Mouse (Mus musculus) stomach, embryonic 16.5 days (tissue): ENCODE results near the gene Fat3. TPM values are rescaled to one million over a fixed set of nuclear protein-coding genes. Genes with fewer than 3 reads are reported as not detected.

Source experiments
- ATAC-seq: fragments of 200-750 bp; cut with Nextera tagmentation; 2 replicates; pipeline ENCODE4 v1.8.0; 2017; ENCODE audit warnings: moderate number of reproducible peaks, moderate TSS enrichment; ENCODE audit not compliant: insufficient read depth, low FRiP score
- H3K27ac ChIP-seq: fragments of 300-500 bp; sonication (generic); 2 replicates; pipeline ENCODE4 v1.5.1; 2014; ENCODE audit warnings: low read length
- H3K27me3 ChIP-seq: fragments of 300-500 bp; sonication (generic); 2 replicates; pipeline ENCODE4 v1.6.1; 2014; ENCODE audit warnings: low read length, control low read depth, mixed read lengths; ENCODE audit not compliant: control insufficient read depth, insufficient read depth
- H3K36me3 ChIP-seq: fragments of 300-500 bp; sonication (generic); 2 replicates; pipeline ENCODE4 v1.6.1; 2014; ENCODE audit warnings: low read length; ENCODE audit not compliant: control insufficient read depth, insufficient read depth
- H3K4me1 ChIP-seq: fragments of 300-500 bp; sonication (generic); 2 replicates; pipeline ENCODE4 v1.6.1; 2014; ENCODE audit warnings: low read length, control low read depth, mixed read lengths; ENCODE audit not compliant: control insufficient read depth, insufficient read depth
- H3K4me2 ChIP-seq: fragments of 300-500 bp; sonication (generic); 2 replicates; pipeline ENCODE4 v1.6.1; 2014; ENCODE audit warnings: low read depth, low read length, mixed read lengths
- H3K4me3 ChIP-seq: fragments of 300-500 bp; sonication (generic); replicated peaks from 2 replicates; pipeline ENCODE4 v1.5.1; 2014; ENCODE audit warnings: mild to moderate bottlenecking, low read length
- H3K9ac ChIP-seq: fragments of 300-500 bp; sonication (generic); 2 replicates; pipeline ENCODE4 v1.6.1; 2014; ENCODE audit warnings: low read length
- H3K9me3 ChIP-seq: fragments of 300-500 bp; sonication (generic); replicated peaks from 2 replicates; pipeline ENCODE4 v1.6.1; 2016; ENCODE audit warnings: low read length, control low read depth; ENCODE audit not compliant: control insufficient read depth
- WGBS: fragments of 180-500 bp; shearing (Covaris S2); extraction: QIAGEN DNeasy Blood & Tissue Kit; methylation state at CpG from one replicate; pipeline ENCODE4 v1.1.7; 2014; 5-methylcytosine and 5-hydroxymethylcytosine counted together
- polyA plus RNA-seq: library from polyadenylated mRNA; unstranded; fragments of >200 nt; fragmentation: Nextera tagmentation; extraction: Ambion mirVana; gene quantifications from 2 replicates; pipeline ENCODE4 v1.2.1, GENCODE M21; 2015

Fat3 gene
- polyA plus RNA-seq, 1 experiment from 2014 or later, result 1.2 TPM

DNA sequence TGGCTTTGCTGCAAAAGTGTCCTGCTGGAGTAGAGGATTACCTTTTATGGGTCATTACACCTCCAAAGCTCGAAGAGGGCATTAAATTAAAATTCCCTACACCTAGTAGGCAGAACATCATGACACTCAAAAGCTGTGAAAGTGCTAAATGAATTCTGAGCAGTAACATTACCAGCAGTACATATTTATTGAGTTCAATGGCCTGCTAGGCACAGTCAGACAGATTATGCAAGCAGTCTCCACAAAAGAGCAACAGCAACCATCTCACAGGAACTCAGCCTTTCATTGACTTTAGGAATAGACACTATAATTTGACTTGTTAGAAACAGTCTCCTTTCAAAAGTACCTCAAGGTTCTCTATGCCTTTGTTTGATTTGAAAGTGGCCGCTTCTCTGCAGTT lies 426.4 kb downstream of the Fat3 start:
- no peak overlapping the region for H3K4me2 ChIP-seq
- no peak for ATAC-seq
- no peaks in the 10 kb centered on the region for H3K27me3 ChIP-seq
- H3K4me3 ChIP-seq, result no peak overlapping the region
- no peaks in the 10 kb centered on the region for H3K4me1 ChIP-seq
- 82% methylated on average over 2 of the region's 2 CpGs for WGBS
- no peak overlapping the region for H3K9ac ChIP-seq
- no peaks in the 10 kb centered on the region for H3K36me3 ChIP-seq
- H3K27ac ChIP-seq, result no peak overlapping the region
- H3K9me3 ChIP-seq, result no peaks in the 10 kb centered on the region

DNA sequence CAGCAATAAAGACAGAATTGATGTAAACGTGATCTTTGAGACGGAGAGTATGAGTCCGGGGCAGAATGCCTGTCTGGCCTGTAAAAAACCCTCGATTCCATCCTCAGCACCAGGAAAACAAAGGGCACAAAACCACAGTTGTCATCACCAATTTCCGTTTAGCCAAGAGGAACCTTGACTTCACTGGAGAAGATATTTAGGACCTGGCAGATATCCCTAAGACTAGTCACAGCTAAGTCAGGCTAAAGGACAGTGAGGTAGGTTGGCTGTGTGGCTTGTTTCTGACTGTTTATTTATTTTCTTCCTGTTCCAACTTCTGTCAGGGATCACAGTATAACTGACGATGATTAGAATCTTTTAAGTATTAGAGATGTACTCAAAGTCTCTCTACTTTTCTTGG lies 427.0 kb downstream of the Fat3 start:
- Histone ChIP-seq H3K4me1 (no peaks in the 10 kb centered on the region), H3K9me3 (no peaks in the 10 kb centered on the region), H3K27ac (no peak overlapping the region), H3K9ac (no peak overlapping the region), H3K27me3 (no peaks in the 10 kb centered on the region), H3K36me3 (no peaks in the 10 kb centered on the region), H3K4me3 (no peak overlapping the region), H3K4me2 (no peak overlapping the region)
- 52% methylated on average over 6 of the region's 6 CpGs for WGBS
- no peak for ATAC-seq

DNA sequence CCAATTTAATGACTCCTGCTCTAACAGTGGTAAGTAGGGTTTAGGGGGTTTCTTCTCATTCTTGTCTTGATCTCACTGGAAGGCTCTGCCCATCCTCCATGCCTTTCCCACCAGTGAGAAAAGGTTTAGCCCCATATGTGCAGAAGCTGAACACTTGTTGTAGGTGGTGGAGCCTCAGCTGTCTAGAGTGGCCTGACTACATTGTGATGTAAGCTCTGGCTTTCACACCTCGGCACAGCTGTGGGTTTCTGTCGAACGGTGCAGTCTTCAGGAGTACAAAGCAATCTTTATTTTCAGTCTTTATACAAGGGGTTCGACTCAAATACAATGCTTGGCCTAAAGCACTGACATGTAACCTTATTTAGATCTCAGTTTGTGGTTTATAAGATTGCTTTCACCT lies 437.6 kb downstream of the Fat3 start:
- no peak overlapping the region for H3K27ac ChIP-seq
- H3K4me1 ChIP-seq, result no peaks in the 10 kb centered on the region
- WGBS, result 73% methylated on average over 4 of the region's 4 CpGs
- no peak overlapping the region for H3K9ac ChIP-seq
- H3K4me2 ChIP-seq, result no peak overlapping the region
- no peaks in the 10 kb centered on the region for H3K9me3 ChIP-seq
- H3K4me3 ChIP-seq, result no peak overlapping the region
- H3K27me3 ChIP-seq, result no peaks in the 10 kb centered on the region
- H3K36me3 ChIP-seq, result no peaks in the 10 kb centered on the region
- ATAC-seq, result no peak

DNA sequence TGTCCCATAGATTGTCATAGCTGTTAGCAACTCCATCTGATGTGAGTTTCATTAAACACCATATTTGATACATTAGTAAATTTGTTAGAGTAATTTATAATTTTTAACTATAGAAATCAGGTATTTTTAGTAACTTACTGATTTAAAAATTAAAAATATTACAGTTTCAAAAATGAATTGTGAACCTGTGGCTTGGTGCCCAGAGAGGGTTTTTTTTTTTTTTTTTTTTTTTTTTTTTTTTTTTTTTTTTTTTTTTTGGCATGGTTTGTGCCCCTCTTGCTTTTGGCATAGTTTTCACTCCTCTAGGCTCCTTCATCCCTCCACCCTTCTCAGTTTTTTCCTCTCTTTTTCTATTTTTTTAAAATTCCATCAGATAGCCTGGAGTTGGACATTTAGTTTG lies 438.6 kb downstream of the Fat3 start:
- H3K36me3 ChIP-seq, result no peaks in the 10 kb centered on the region
- no peak overlapping the region for H3K27ac ChIP-seq
- H3K4me1 ChIP-seq, result no peaks in the 10 kb centered on the region
- no peak overlapping the region for H3K4me3 ChIP-seq
- H3K4me2 ChIP-seq, result no peak overlapping the region
- H3K9ac ChIP-seq, result no peak overlapping the region
- ATAC-seq, result no peak
- H3K27me3 ChIP-seq, result no peaks in the 10 kb centered on the region
- H3K9me3 ChIP-seq, result no peaks in the 10 kb centered on the region

DNA sequence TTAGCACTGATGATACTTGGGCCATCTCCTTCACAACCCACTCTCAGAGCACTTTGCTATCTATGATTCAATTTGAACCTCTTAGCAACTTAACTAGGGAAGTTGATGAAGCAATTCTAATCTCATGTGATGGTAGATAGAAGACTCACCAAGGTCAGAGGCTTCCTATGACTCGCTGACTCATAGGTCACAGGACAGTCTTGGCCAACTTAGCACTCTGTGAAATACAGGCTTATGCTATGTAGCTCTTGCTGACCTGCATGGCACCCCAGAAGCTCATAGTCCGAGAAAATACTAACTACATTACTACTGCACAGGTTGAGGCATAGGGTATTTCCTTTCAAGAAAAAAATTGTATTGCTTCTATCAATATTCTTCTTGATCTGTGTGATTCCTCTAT lies 454.4 kb downstream of the Fat3 start:
- 83% methylated on average over 2 of the region's 2 CpGs for WGBS
- Histone ChIP-seq H3K27ac (no peak overlapping the region), H3K9me3 (no peaks in the 10 kb centered on the region), H3K4me1 (no peaks in the 10 kb centered on the region), H3K4me2 (no peak overlapping the region), H3K9ac (no peak overlapping the region), H3K4me3 (no peak overlapping the region), H3K27me3 (no peaks in the 10 kb centered on the region), H3K36me3 (no peaks in the 10 kb centered on the region)
- no peak for ATAC-seq

DNA sequence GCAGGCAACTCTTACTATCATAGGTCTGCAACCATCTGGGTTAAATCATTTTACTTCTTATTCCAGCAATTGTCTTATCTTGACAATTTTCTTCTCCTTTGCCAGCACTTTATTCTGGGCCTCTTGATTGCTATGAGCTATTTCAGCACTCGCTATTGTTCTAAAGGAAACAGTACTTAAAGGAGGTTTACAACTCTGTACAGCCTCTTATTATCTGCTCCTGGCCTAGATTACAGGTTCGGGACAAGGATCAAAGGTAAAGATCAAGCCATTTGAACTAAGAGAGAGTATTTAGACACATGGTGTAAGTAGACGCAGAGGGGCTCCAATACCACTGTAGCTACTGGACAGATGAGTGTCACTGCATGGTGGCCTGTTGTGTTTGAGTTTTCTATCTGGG lies 463.7 kb downstream of the Fat3 start:
- Histone ChIP-seq H3K9ac (no peak overlapping the region), H3K27ac (no peak overlapping the region), H3K4me1 (no peaks in the 10 kb centered on the region), H3K9me3 (no peaks in the 10 kb centered on the region), H3K36me3 (no peaks in the 10 kb centered on the region), H3K27me3 (no peaks in the 10 kb centered on the region), H3K4me2 (no peak overlapping the region), H3K4me3 (no peak overlapping the region)
- WGBS, result 64% methylated on average over 3 of the region's 3 CpGs
- ATAC-seq, result no peak

DNA sequence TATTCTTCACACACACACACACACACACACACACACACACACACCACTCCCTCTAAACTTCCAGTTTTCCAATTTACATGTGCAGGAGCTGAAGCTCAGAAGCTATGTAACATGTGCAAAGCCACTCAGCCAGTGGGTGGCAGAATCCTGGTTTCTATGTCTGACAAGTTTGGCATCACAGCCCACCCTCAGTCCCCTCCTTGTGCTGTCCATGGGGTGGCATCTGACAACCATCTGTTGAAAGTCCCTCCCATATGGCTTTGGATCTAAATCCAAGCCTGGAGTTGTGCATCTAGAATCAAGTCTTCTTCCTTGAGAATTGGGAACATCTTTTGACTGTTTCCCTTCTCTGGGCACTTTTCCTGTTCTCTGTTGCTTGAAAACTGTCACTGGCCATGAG lies 464.7 kb downstream of the Fat3 start:
- H3K9ac ChIP-seq, result no peak overlapping the region
- no peak overlapping the region for H3K27ac ChIP-seq
- ATAC-seq, result no peak
- H3K9me3 ChIP-seq, result no peaks in the 10 kb centered on the region
- no peak overlapping the region for H3K4me3 ChIP-seq
- no peaks in the 10 kb centered on the region for H3K4me1 ChIP-seq
- no peaks in the 10 kb centered on the region for H3K27me3 ChIP-seq
- H3K36me3 ChIP-seq, result no peaks in the 10 kb centered on the region
- H3K4me2 ChIP-seq, result no peak overlapping the region

DNA sequence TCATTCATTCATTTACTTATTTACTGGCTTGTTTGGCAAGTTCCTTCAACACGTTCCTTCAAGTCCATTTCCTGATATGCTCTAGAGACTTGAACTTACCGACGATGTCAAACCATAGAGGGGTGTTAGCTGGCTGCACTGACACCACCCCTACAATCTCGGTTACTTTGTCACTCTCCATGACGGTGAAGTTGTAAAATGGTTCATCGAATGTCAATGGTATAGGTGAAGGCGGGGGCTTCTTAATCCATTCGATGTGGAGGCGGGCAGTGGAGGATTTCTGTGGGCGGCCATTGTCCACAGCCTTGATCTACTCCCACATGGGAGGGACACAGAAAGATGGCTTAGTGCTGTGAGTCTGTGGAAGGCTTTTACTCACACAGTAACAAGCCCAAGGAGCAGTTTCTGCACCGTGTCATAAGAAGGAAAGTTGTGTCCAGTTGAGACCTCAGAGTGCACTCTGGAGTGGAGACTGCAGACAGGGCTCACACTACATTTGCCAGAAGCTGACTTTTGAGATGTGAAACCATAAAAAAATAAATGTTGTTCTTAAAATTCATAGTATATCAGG lies 471.3 kb downstream of the Fat3 start:
- Histone ChIP-seq H3K36me3 (no peaks in the 10 kb centered on the region), H3K4me2 (no peak overlapping the region), H3K9me3 (no peaks in the 10 kb centered on the region), H3K27me3 (no peaks in the 10 kb centered on the region), H3K4me1 (no peaks in the 10 kb centered on the region), H3K9ac (no peak overlapping the region), H3K27ac (no peak overlapping the region), H3K4me3 (no peak overlapping the region)
- WGBS, result 87% methylated on average over 11 of the region's 11 CpGs
- ATAC-seq, result no peak

DNA sequence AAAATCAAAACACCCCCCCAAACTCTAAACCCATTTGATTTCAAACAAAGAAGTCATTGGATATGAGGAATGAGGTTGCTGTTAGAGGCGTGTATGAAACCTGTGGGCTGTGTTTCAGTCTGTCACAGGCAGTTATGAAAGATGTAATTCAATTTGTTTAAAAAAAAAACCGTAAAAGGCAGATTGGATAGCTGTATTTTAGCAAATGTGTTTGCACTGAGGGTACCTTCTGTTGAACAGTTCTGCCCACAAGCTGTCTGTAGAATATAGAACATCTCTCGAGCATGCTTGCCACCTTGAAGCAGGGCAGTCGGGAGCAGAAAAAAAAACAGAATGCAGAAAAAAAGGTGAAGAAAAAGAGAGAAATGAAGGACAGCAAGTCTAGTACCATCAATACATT lies 472.0 kb downstream of the Fat3 start:
- Histone ChIP-seq H3K4me1 (no peaks in the 10 kb centered on the region), H3K9me3 (no peaks in the 10 kb centered on the region), H3K27me3 (no peaks in the 10 kb centered on the region), H3K9ac (no peak overlapping the region), H3K36me3 (no peaks in the 10 kb centered on the region), H3K4me2 (no peak overlapping the region), H3K27ac (no peak overlapping the region), H3K4me3 (no peak overlapping the region)
- 67% methylated on average over 4 of the region's 4 CpGs for WGBS
- ATAC-seq, result no peak

DNA sequence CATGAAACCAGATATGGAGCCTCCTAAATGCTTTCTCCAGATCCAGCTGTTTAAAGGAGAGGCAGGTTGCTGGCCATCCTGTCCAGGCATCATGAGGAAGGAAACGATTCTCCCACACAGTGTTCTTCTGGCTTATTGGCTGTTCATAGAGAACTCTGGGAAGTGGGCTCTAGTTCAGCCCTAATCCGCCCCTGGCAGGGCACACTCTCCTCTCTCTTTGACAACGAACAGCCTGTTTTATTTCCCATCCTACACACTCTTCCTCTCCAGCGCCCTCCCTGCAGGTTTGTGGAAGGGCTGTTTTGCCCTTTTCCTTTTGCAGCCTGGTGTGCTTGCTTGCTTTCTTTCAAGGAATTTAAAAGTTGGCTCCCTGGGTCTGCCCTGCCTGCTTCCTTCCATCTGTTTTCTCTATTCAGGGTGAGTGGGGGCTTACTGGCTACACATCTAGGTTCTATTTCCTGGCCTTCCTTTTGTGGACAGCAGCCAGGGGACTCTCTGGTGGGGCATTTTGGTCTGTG lies 472.6 kb downstream of the Fat3 start:
- Histone ChIP-seq H3K9ac (no peak overlapping the region), H3K27ac (no peak overlapping the region), H3K4me2 (no peak overlapping the region), H3K4me3 (no peak overlapping the region), H3K4me1 (no peaks in the 10 kb centered on the region), H3K27me3 (no peaks in the 10 kb centered on the region), H3K9me3 (no peaks in the 10 kb centered on the region), H3K36me3 (no peaks in the 10 kb centered on the region)
- 45% methylated on average over 4 of the region's 4 CpGs for WGBS
- ATAC-seq, result no peak
